Mouse (Mus musculus) ES-E14 (cell line): ENCODE data around the gene Slco2a1.

Source experiments
- CHD2 ChIP-seq: IDR thresholded peaks from 2 replicates; pipeline ENCODE4 v1.6.1; 2014; ENCODE audit warnings: mild to moderate bottlenecking, low read depth, low read length, inconsistent platforms
- MAFK ChIP-seq: IDR thresholded peaks from 2 replicates; pipeline ENCODE4 v1.6.1; 2014; ENCODE audit warnings: mild to moderate bottlenecking, low read depth, low read length, inconsistent platforms; ENCODE audit not compliant: insufficient read depth
- ZC3H11A ChIP-seq: IDR thresholded peaks from 2 replicates; pipeline ENCODE4 v1.6.1; 2012; ENCODE audit warnings: low read depth, mild to moderate bottlenecking, inconsistent platforms, low read length, borderline replicate concordance

DNA sequence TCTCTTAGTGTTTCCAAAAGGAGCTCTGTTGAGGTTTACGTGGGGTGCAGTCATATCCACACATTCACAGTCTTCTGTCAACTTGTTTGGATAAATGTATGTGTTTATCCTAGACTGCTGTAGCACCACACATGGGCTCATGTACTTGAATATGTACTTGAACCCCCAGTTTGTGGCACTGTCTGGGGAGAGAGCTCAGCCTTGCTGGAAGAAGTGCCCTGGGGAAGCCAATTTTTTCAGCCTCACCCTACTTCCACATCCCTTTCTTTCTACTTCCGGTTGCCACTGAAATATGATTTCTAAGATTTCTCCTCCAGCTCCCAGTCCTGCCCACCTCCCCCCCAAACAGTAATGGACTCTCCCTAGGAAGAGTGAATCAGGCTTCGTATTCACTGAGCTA lies 105.2 kb downstream of the Slco2a1 start:
- TF ChIP-seq CHD2 (no peak), ZC3H11A (no peak), MAFK (no peak)
